Mouse (Mus musculus) brain, embryonic 14.5 days (tissue): ENCODE data around the gene Gcnt7.

Source experiments
- CTCF ChIP-seq: fragments of 200-500 bp; IDR thresholded peaks from 2 replicates; pipeline ENCODE4 v1.5.1; 2012; ENCODE audit warnings: inconsistent platforms, mild to moderate bottlenecking, moderate library complexity, borderline replicate concordance; ENCODE audit not compliant: insufficient read depth, insufficient read length; ENCODE audit errors: extremely low read depth
- POLR2A ChIP-seq: fragments of 200-500 bp; IDR thresholded peaks from 2 replicates; pipeline ENCODE4 v1.6.1; 2012; ENCODE audit warnings: mild to moderate bottlenecking, inconsistent platforms, borderline replicate concordance; ENCODE audit not compliant: poor library complexity, insufficient read depth, insufficient read length, severe bottlenecking; ENCODE audit errors: extremely low read depth

DNA sequence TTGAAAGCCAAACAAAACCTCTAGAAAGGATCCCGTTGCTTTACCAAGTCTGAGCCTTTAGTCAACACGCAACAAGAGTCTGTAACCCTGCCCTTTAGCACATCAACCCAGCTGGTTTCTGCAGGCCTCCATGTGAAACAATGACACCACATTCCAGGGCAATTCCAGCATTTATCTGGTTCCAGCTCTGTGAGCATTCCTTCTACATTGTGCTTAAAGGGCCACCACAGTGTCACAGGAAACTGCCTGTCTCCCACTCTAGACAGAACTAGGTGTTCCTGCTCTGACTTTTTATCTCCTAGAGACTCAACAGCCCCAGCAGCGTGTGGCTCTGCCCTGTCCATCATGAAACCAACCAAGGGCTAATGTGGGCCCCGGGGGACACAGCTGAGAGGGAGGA, 45.1 kb downstream of the Gcnt7 start:
- no peak for TF ChIP-seq CTCF
- no peak for TF ChIP-seq POLR2A
